Mouse (Mus musculus): ENCODE data around the gene Sik3. TPM values are rescaled to one million over a fixed set of nuclear protein-coding genes. Genes with fewer than 3 reads are reported as not detected.
A peak's percentile ranks its signal among the peaks of the same experiment; 100 is the strongest.

The Sik3 gene
- polyA plus RNA-seq, 1 experiment from 2014 or later, result 11.7 TPM

DNA sequence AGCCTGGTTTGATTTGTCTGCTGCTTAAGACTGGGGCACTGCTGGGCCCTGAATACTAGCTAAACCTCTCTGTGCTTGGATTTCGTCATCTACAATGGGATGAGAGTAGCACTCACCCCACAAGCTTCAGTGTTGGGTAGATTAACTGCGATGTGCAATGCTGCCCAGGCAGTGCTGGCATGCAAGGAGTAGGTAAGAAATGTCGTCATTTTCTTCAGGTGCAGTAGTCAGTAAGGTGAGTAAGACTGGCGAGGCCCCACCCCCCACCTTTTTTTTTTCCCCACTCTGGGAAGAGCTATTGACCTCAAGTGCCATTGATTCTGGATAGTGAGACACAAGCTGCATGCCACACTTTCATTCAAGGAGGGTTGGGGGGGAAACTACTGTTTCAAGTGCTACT lies 3.8 kb downstream of the Sik3 start:
- ATAC-seq (replicated peaks; ENCODE audit: insufficient number of reproducible peaks, insufficient read depth, low FRiP score, low read depth), result no peak
- Histone ChIP-seq H3K4me2 (peak overlapping the region; percentile 85), H3K27ac (no peak overlapping the region), H3K27me3 (no peaks in the 10 kb centered on the region), H3K4me1 (replicated peaks) (peaks cover 53% of the 10 kb centered on the region), H3K36me3 (peaks cover 7% of the 10 kb centered on the region; the same call in 1 of the 2 replicates), H3K4me3 (no peak overlapping the region), H3K9me3 (replicated peaks) (no peaks in the 10 kb centered on the region), H3K9ac (no peak overlapping the region)
- WGBS, result 69% methylated on average over 4 of the region's 4 CpGs

- Histone ChIP-seq H3K4me3 (no peak overlapping the region), H3K4me2 (no peak overlapping the region), H3K27me3 (no peaks in the 10 kb centered on the region), H3K4me1 (replicated peaks) (peaks cover 43% of the 10 kb centered on the region), H3K27ac (no peak overlapping the region), H3K36me3 (peaks cover 7% of the 10 kb centered on the region; the same call in 1 of the 2 replicates), H3K9me3 (replicated peaks) (no peaks in the 10 kb centered on the region), H3K9ac (no peak overlapping the region)
- no peak for ATAC-seq (replicated peaks; ENCODE audit: insufficient number of reproducible peaks, insufficient read depth, low FRiP score, low read depth)
- WGBS, result 75% methylated on average over 6 of the region's 6 CpGs
Observed at GRCm38 (mm10) chr9:46018316-46018715, 5.7 kb downstream of the Sik3 start.

DNA sequence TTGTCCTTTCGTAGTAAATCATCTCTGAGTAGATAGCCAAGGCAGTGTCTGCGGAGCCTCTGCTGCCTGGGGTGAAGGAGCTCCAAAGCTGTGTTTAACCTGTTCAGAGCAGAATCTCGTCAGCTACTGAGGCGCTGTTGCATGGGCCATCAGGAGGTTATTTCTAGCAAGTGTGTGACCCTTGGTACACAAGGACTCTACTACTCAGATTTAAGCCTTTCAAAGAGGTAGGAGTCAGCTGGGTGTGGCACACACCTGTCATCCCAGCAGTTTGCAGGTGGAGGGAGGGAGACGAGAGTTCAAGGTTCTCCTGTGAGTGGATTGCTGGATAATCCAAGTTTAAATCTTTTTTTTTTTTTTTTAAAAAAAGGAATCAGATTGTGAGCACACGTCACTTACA lies 7.4 kb downstream of the Sik3 start:
- Histone ChIP-seq H3K9me3 (replicated peaks) (no peaks in the 10 kb centered on the region), H3K4me3 (no peak overlapping the region), H3K27me3 (no peaks in the 10 kb centered on the region), H3K4me2 (no peak overlapping the region), H3K36me3 (peaks cover 7% of the 10 kb centered on the region; the same call in 1 of the 2 replicates), H3K27ac (no peak overlapping the region), H3K4me1 (replicated peaks) (peaks cover 31% of the 10 kb centered on the region), H3K9ac (no peak overlapping the region)
- 73% methylated on average over 6 of the region's 6 CpGs for WGBS
- ATAC-seq (replicated peaks; ENCODE audit: insufficient number of reproducible peaks, insufficient read depth, low FRiP score, low read depth), result no peak

- WGBS, result 90% methylated on average over 11 of the region's 11 CpGs
- Histone ChIP-seq H3K4me3 (no peak overlapping the region), H3K27ac (no peak overlapping the region), H3K4me1 (replicated peaks) (peaks cover 8% of the 10 kb centered on the region), H3K4me2 (no peak overlapping the region), H3K9ac (no peak overlapping the region), H3K27me3 (no peaks in the 10 kb centered on the region), H3K9me3 (replicated peaks) (no peaks in the 10 kb centered on the region), H3K36me3 (peaks cover 7% of the 10 kb centered on the region; the same call in 1 of the 2 replicates)
- no peak for ATAC-seq (replicated peaks; ENCODE audit: insufficient number of reproducible peaks, insufficient read depth, low FRiP score, low read depth)
Observed at GRCm38 (mm10) chr9:46023591-46023990, 11.0 kb downstream of the Sik3 start.

DNA sequence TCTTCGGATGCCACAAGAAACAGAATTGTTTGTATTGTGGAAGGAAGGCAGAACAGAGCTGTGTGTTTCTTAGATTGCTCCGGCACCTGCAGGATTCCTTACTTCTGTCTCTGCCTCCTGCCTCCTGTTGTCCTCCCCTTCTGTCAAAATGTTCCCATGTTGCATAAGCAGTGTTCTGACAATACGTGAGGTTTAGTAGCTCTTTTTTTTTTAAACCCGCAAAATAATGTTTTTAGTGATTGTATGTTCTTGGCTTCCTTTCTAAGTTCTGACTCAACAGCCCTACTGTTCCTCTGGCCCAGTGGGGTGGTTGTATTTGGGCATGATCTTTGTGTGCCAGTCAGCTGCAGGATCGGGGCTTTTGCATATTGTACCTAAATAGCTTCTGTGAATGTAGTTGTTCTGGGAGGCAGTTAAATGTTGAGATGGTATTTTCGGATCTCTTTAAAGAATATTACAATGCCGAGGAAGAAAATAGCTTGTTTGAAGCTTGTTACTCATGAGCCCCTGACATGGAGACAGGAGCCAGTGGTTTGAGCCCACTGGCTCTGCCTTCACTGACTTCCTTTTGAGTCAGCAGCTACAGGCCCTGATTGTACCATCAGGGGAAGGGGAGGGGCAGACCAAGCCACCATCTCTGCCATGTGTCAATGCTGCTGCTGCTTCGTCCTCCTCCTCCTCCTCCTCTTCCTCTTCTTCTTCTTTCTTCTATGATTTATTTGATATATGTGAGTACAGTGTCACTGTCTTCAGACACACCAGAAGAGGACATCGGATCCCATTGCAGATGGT lies 13.6 kb downstream of the Sik3 start:
- H3K36me3 ChIP-seq, result peaks cover under 1% of the 10 kb centered on the region; the same call in 1 of the 2 replicates
- no peak overlapping the region for H3K27ac ChIP-seq
- H3K4me1 ChIP-seq (replicated peaks), result peaks cover 22% of the 10 kb centered on the region
- H3K4me3 ChIP-seq, result no peak overlapping the region
- WGBS, result 87% methylated on average over 9 of the region's 9 CpGs
- ATAC-seq (replicated peaks; ENCODE audit: insufficient number of reproducible peaks, insufficient read depth, low FRiP score, low read depth), result no peak
- H3K4me2 ChIP-seq, result no peak overlapping the region
- no peaks in the 10 kb centered on the region for H3K9me3 ChIP-seq (replicated peaks)
- no peaks in the 10 kb centered on the region for H3K27me3 ChIP-seq
- no peak overlapping the region for H3K9ac ChIP-seq

- Histone ChIP-seq H3K9ac (no peak overlapping the region), H3K9me3 (replicated peaks) (no peaks in the 10 kb centered on the region), H3K4me2 (no peak overlapping the region), H3K27ac (no peak overlapping the region), H3K27me3 (no peaks in the 10 kb centered on the region), H3K4me3 (no peak overlapping the region), H3K4me1 (replicated peaks) (peaks cover 38% of the 10 kb centered on the region), H3K36me3 (no peaks in the 10 kb centered on the region)
- no peak for ATAC-seq (replicated peaks; ENCODE audit: insufficient number of reproducible peaks, insufficient read depth, low FRiP score, low read depth)
- WGBS, result 51% methylated on average over 8 of the region's 8 CpGs
Observed at GRCm38 (mm10) chr9:46027994-46028393, 15.4 kb downstream of the Sik3 start.

GRCm38 (mm10) chr9:46029534-46029933 lies 16.9 kb downstream of the Sik3 start:
- H3K4me3 ChIP-seq, result no peak overlapping the region
- 70% methylated on average over 6 of the region's 6 CpGs for WGBS
- ATAC-seq (replicated peaks; ENCODE audit: insufficient number of reproducible peaks, insufficient read depth, low FRiP score, low read depth), result no peak

GRCm38 (mm10) chr9:46030184-46030583 lies 17.6 kb downstream of the Sik3 start:
- no peak overlapping the region for H3K4me3 ChIP-seq
- WGBS, result 76% methylated on average over 5 of the region's 5 CpGs
- peaks cover 46% of the 10 kb centered on the region for H3K4me1 ChIP-seq (replicated peaks)
- no peak overlapping the region for H3K9ac ChIP-seq
- H3K27me3 ChIP-seq, result no peaks in the 10 kb centered on the region
- H3K36me3 ChIP-seq, result no peaks in the 10 kb centered on the region
- no peak overlapping the region for H3K27ac ChIP-seq
- no peak overlapping the region for H3K4me2 ChIP-seq
- no peaks in the 10 kb centered on the region for H3K9me3 ChIP-seq (replicated peaks)
- ATAC-seq (replicated peaks; ENCODE audit: insufficient number of reproducible peaks, insufficient read depth, low FRiP score, low read depth), result no peak

More at GRCm38 (mm10) chr9:46029534-46029933, 16.9 kb downstream of the Sik3 start:
- Histone ChIP-seq H3K36me3 (no peaks in the 10 kb centered on the region), H3K9me3 (replicated peaks) (no peaks in the 10 kb centered on the region), H3K4me1 (replicated peaks) (peaks cover 43% of the 10 kb centered on the region), H3K27ac (no peak overlapping the region), H3K9ac (no peak overlapping the region), H3K4me2 (no peak overlapping the region), H3K27me3 (no peaks in the 10 kb centered on the region)

GRCm38 (mm10) chr9:46030968-46031367 lies 18.3 kb downstream of the Sik3 start:
- 54% methylated on average over 6 of the region's 6 CpGs for WGBS
- peaks cover 53% of the 10 kb centered on the region for H3K4me1 ChIP-seq (replicated peaks)
- no peaks in the 10 kb centered on the region for H3K9me3 ChIP-seq (replicated peaks)
- no peaks in the 10 kb centered on the region for H3K36me3 ChIP-seq
- no peak overlapping the region for H3K9ac ChIP-seq
- H3K4me2 ChIP-seq, result no peak overlapping the region
- H3K4me3 ChIP-seq, result no peak overlapping the region
- peak overlapping the region; percentile 60 for H3K27ac ChIP-seq
- H3K27me3 ChIP-seq, result no peaks in the 10 kb centered on the region
- no peak for ATAC-seq (replicated peaks; ENCODE audit: insufficient number of reproducible peaks, insufficient read depth, low FRiP score, low read depth)

DNA sequence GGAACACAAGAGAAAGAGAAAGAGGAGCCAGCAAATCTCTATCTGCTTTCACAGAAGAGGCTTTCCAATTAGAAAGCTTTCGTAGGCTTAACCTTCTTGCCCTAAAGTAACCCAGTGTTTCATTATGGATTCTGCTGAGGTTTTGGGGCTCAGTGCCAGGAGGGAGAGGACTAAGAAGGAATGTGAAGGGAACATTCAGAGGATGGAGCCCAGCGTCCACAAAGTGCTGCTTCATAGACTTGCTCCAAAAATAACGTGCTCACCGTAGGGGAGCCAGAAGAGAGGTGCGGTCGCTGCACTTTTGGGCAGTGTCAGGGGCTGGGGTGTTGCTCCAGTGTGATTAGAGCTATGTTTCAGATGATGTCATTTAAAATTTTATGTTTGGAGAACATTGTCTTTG lies 19.6 kb downstream of the Sik3 start:
- H3K4me3 ChIP-seq, result no peak overlapping the region
- peak overlapping the region; percentile 60 for H3K27ac ChIP-seq
- 30% methylated on average over 6 of the region's 6 CpGs for WGBS
- H3K36me3 ChIP-seq, result no peaks in the 10 kb centered on the region
- H3K4me1 ChIP-seq (replicated peaks), result peaks cover 53% of the 10 kb centered on the region
- ATAC-seq (replicated peaks; ENCODE audit: insufficient number of reproducible peaks, insufficient read depth, low FRiP score, low read depth), result 0 out of 2 replicates have a peak, but pooled peaks have one; percentile 58
- no peaks in the 10 kb centered on the region for H3K9me3 ChIP-seq (replicated peaks)
- H3K9ac ChIP-seq, result no peak overlapping the region
- H3K27me3 ChIP-seq, result no peaks in the 10 kb centered on the region
- H3K4me2 ChIP-seq, result peak overlapping the region; percentile 23

DNA sequence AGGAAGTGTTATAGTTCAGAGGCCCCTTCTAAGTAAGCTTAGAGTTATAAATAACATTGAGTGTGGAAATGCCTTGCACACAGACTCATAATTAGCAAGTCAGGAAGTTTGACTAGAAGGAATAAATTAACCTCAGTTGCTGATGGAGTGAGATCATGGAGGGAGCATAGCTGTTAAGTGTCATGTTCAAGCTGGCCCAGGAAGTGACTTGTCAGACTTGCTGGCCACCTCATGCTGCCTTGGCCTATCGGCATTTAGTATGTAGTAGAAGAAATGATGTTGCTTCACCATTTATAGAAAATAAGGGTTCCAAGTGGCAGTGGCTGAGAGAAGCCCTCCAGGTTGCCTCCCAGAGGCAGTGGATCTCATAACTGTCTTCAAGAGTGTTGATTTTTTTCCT lies 20.4 kb downstream of the Sik3 start:
- 42% methylated on average over 1 of the region's 1 CpGs for WGBS
- peaks cover 53% of the 10 kb centered on the region for H3K4me1 ChIP-seq (replicated peaks)
- H3K4me2 ChIP-seq, result no peak overlapping the region
- H3K27me3 ChIP-seq, result no peaks in the 10 kb centered on the region
- no peaks in the 10 kb centered on the region for H3K9me3 ChIP-seq (replicated peaks)
- no peak overlapping the region for H3K4me3 ChIP-seq
- no peak for ATAC-seq (replicated peaks; ENCODE audit: insufficient number of reproducible peaks, insufficient read depth, low FRiP score, low read depth)
- H3K36me3 ChIP-seq, result no peaks in the 10 kb centered on the region
- H3K27ac ChIP-seq, result peak overlapping the region; percentile 60
- H3K9ac ChIP-seq, result no peak overlapping the region

- 73% methylated on average over 3 of the region's 3 CpGs for WGBS
- no peaks in the 10 kb centered on the region for H3K36me3 ChIP-seq
- no peaks in the 10 kb centered on the region for H3K9me3 ChIP-seq (replicated peaks)
- no peak overlapping the region for H3K9ac ChIP-seq
- no peaks in the 10 kb centered on the region for H3K27me3 ChIP-seq
- H3K27ac ChIP-seq, result no peak overlapping the region
- peaks cover 54% of the 10 kb centered on the region for H3K4me1 ChIP-seq (replicated peaks)
- no peak overlapping the region for H3K4me3 ChIP-seq
- H3K4me2 ChIP-seq, result no peak overlapping the region
- ATAC-seq (replicated peaks; ENCODE audit: insufficient number of reproducible peaks, insufficient read depth, low FRiP score, low read depth), result no peak
Observed at GRCm38 (mm10) chr9:46033862-46034261, 21.2 kb downstream of the Sik3 start.
